Mouse (Mus musculus) neural tube, embryonic 11.5 days (tissue): ENCODE data around the gene Plk5. TPM values are rescaled to one million over a fixed set of nuclear protein-coding genes. Genes with fewer than 3 reads are reported as not detected.

Source experiments
- ATAC-seq: fragments of 200-750 bp; cut with Nextera tagmentation; 2 replicates; pipeline ENCODE4 v1.8.0; 2017; ENCODE audit warnings: moderate number of reproducible peaks, mild to moderate bottlenecking, moderate TSS enrichment, moderate library complexity; ENCODE audit not compliant: insufficient read depth, low FRiP score, low TSS enrichment
- DNase-seq: peaks from one replicate; pipeline ENCODE4 v3.0.0-alpha.2; 2015; ENCODE audit warnings: low spot score
- H3K27ac ChIP-seq: fragments of 300-500 bp; sonication (generic); 2 replicates; pipeline ENCODE4 v1.5.1; 2014; ENCODE audit warnings: low read depth, mild to moderate bottlenecking, low read length
- H3K27me3 ChIP-seq: fragments of 300-500 bp; sonication (generic); 2 replicates; pipeline ENCODE4 v1.6.1; 2014; ENCODE audit warnings: mild to moderate bottlenecking, low read length, mixed read lengths; ENCODE audit not compliant: control insufficient read depth, insufficient read depth
- H3K36me3 ChIP-seq: fragments of 300-500 bp; sonication (generic); 2 replicates; pipeline ENCODE4 v1.6.1; 2014; ENCODE audit warnings: mild to moderate bottlenecking, low read length, moderate library complexity, mixed read lengths; ENCODE audit not compliant: control insufficient read depth, insufficient read depth
- H3K4me1 ChIP-seq: fragments of 300-500 bp; sonication (generic); 2 replicates; pipeline ENCODE4 v1.6.1; 2014; ENCODE audit warnings: low read length, mixed read lengths; ENCODE audit not compliant: control insufficient read depth, insufficient read depth
- H3K4me2 ChIP-seq: fragments of 300-500 bp; sonication (generic); 2 replicates; pipeline ENCODE4 v1.6.1; 2014; ENCODE audit warnings: low read depth, mild to moderate bottlenecking, moderate library complexity
- H3K4me3 ChIP-seq: fragments of 300-500 bp; sonication (generic); 2 replicates; pipeline ENCODE4 v1.5.1; 2014; ENCODE audit warnings: low read depth, low read length
- H3K9ac ChIP-seq: fragments of 300-500 bp; sonication (generic); 2 replicates; pipeline ENCODE4 v1.6.1; 2014; ENCODE audit warnings: mild to moderate bottlenecking, low read length
- H3K9me3 ChIP-seq: fragments of 300-500 bp; sonication (generic); 2 replicates; pipeline ENCODE4 v1.6.1; 2016; ENCODE audit warnings: low read length; ENCODE audit not compliant: control insufficient read depth
- WGBS: fragments of 180-500 bp; shearing (Covaris S2); extraction: QIAGEN DNeasy Blood & Tissue Kit; methylation state at CpG from one replicate; pipeline ENCODE4 v1.1.7; 2014; 5-methylcytosine and 5-hydroxymethylcytosine counted together
- microRNA-seq: library from miRNA; unstranded; fragments of <30 nt; microRNA quantifications from one replicate; pipeline ENCODE4, GENCODE M21; 2016
- polyA plus RNA-seq: library from polyadenylated mRNA; unstranded; fragments of >200 nt; fragmentation: Nextera tagmentation; extraction: Ambion mirVana; gene quantifications from 2 replicates; pipeline ENCODE4 v1.2.1, GENCODE M21; 2014

Plk5 gene
- polyA plus RNA-seq, 1 experiment from 2014 or later: 0.17 TPM

GRCm38 (mm10) chr10:80405481-80406173 is 49.4 kb downstream of the Plk5 start:
- Histone ChIP-seq H3K27me3 (no peaks in the 10 kb centered on the region), H3K36me3 (peaks cover 15% of the 10 kb centered on the region), H3K4me1 (peaks cover 17% of the 10 kb centered on the region), H3K9me3 (no peaks in the 10 kb centered on the region), H3K4me3 (peak overlapping the region; percentile 89), H3K9ac (peak overlapping the region; percentile 81), H3K4me2 (peak overlapping the region; percentile 97), H3K27ac (no peak overlapping the region)
- ATAC-seq (no peak), DNase-seq (no peak)
- 60% methylated on average over 10 of the region's 10 CpGs for WGBS

GRCm38 (mm10) chr10:80406684-80407501 is 50.6 kb downstream of the Plk5 start, which contains the start of gene Uqcr11:
Uqcr11 (minus strand) TSS chr10:80406830.
- Histone ChIP-seq H3K4me2 (peak within 1 kb of the TSS; percentile 97), H3K4me1 (peaks cover 12% of the 10 kb centered on the region), H3K9me3 (no peaks in the 10 kb centered on the region), H3K4me3 (peak within 1 kb of the TSS; percentile 89), H3K36me3 (peaks cover 25% of the 10 kb centered on the region), H3K27me3 (no peaks in the 10 kb centered on the region), H3K27ac (peak within 1 kb of the TSS; percentile 68), H3K9ac (peak within 1 kb of the TSS; percentile 81)
- peak; percentile 94 for DNase-seq
- WGBS: 2% methylated on average over 27 of the region's 27 CpGs
- ATAC-seq: peak; percentile 56

DNA sequence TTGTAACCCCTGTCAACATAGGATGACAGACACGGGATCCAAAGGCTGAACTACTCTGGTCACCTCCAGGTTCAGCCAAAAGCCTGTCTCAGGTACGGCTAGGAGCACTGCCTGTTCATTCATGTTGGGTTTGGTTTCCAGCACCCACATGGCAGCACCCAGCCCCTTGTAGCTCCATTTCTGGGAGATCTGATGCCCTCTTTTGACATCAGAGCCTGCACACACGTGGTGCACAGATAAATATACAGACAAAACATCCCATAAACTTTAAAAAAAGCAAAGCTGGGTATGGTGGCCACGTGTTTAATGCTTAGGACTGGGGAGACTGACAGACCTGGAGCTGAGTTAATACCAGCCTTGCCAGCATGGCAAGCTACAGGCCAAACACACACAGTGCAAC is 51.7 kb downstream of the Plk5 start:
- Histone ChIP-seq H3K9ac (no peak overlapping the region), H3K27ac (no peak overlapping the region), H3K27me3 (no peaks in the 10 kb centered on the region), H3K4me2 (no peak overlapping the region), H3K4me3 (peak overlapping the region; percentile 89), H3K36me3 (peaks cover 26% of the 10 kb centered on the region), H3K9me3 (no peaks in the 10 kb centered on the region), H3K4me1 (peaks cover 12% of the 10 kb centered on the region)
- ATAC-seq (no peak), DNase-seq (no peak)
- WGBS: 44% methylated on average over 4 of the region's 4 CpGs

DNA sequence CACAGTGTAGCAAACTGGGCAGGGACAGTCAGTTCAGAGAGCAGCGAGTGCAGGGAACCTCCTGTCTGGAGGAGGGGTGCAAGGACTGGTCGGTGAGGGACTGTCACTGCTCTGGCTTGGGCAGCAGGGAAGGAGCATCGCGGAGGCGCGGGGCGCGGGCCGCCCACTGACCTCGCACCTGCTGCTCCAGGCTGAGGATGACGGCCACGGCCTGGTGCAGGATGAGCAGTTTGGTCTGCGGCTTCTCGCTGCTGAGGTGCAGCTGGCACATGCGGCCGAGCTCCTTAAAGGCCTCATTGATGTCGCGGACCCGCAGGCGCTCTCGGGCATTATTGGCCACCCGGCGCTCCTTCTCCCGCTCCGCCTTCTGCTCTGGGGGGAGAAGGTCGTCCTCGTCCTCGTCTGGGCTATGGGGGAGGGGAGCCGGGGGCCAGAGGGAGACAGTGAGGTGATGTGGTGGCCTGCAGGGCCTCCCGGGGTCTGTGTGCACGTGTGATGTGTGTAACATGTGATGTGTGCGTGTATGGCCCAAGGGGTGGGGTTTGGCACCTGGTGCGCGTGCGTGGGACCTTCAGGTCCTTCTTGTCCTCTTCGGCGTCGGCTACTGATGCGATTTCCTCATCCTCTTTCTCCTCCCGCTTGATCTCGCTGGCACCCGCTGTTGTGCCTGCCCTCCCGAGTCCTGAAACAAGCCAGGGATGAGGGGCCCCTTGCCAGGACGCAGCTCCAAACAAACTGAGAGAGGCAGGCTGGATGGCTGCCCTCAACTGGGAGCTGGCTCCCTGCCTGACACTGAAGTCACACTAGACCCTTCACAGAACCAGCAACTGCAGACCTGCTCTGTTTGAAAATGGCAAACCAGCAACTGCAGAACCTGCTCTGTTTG is 56.6 kb downstream of the Plk5 start:
- Histone ChIP-seq H3K36me3 (peaks cover 49% of the 10 kb centered on the region), H3K9ac (no peak overlapping the region; the same call in 1 of the 2 replicates), H3K9me3 (no peaks in the 10 kb centered on the region), H3K4me3 (no peak overlapping the region), H3K4me2 (no peak overlapping the region), H3K27me3 (no peaks in the 10 kb centered on the region), H3K4me1 (no peaks in the 10 kb centered on the region), H3K27ac (no peak overlapping the region)
- ATAC-seq (no peak), DNase-seq (no peak)
- WGBS: 91% methylated on average over 44 of the region's 44 CpGs

Small RNAs within 50 kb of the gene (microRNA-seq; reads per million reads assigned to microRNA genes)
- gene Gm22721: not detected

Other genes starting within 250 kb of the Plk5 start
- 22.0 and 23.5 TPM in 2 replicates for gene Stk11, start 240.7 kb upstream of the Plk5 start, polyA plus RNA-seq
- 376 and 386 TPM in 2 replicates for gene Atp5d, start 217.8 kb upstream of the Plk5 start, polyA plus RNA-seq
- 11.1 and 11.3 TPM in 2 replicates for gene Cbarp, start 215.6 kb upstream of the Plk5 start, polyA plus RNA-seq
- 70.0 and 78.2 TPM in 2 replicates for gene Midn, start 208.2 kb upstream of the Plk5 start, polyA plus RNA-seq
- gene Cirbp, start 190.5 kb upstream of the Plk5 start, polyA plus RNA-seq: 84.0 and 85.1 TPM in 2 replicates
- gene 1600002K03Rik, start 183.5 kb upstream of the Plk5 start, polyA plus RNA-seq: 8.8 and 10.8 TPM in 2 replicates
- gene Efna2, start 177.0 kb upstream of the Plk5 start, polyA plus RNA-seq: 36.2 and 38.9 TPM in 2 replicates
- gene Mum1, start 130.0 kb upstream of the Plk5 start, polyA plus RNA-seq: 59.6 and 61.8 TPM in 2 replicates
- gene Ndufs7, start 107.3 kb upstream of the Plk5 start, polyA plus RNA-seq: 247 and 261 TPM in 2 replicates
- 35.1 and 37.7 TPM in 2 replicates for gene Gamt, start 95.4 kb upstream of the Plk5 start, polyA plus RNA-seq
- gene Dazap1, start 95.0 kb upstream of the Plk5 start, polyA plus RNA-seq: 49.8 and 51.9 TPM in 2 replicates
- 857 and 860 TPM in 2 replicates for gene Rps15, start 64.0 kb upstream of the Plk5 start, polyA plus RNA-seq
- gene Apc2, start 60.5 kb upstream of the Plk5 start, polyA plus RNA-seq: 81.4 and 81.7 TPM in 2 replicates
- gene 2310011J03Rik, start 35.9 kb upstream of the Plk5 start, polyA plus RNA-seq: 37.3 and 40.5 TPM in 2 replicates
- 2.0 and 2.4 TPM in 2 replicates for gene Pcsk4, start 27.0 kb upstream of the Plk5 start, polyA plus RNA-seq
- 4.2 and 5.5 TPM in 2 replicates for gene Reep6, start 26.5 kb upstream of the Plk5 start, polyA plus RNA-seq
- 0.17 and 0.27 TPM in 2 replicates for gene Adamtsl5, start 8.0 kb upstream of the Plk5 start, polyA plus RNA-seq
- gene Mex3d, start 31.2 kb downstream of the Plk5 start, polyA plus RNA-seq: 12.6 and 15.5 TPM in 2 replicates
- gene Mbd3, start 43.1 kb downstream of the Plk5 start, polyA plus RNA-seq: 262 and 271 TPM in 2 replicates
- 494 and 521 TPM in 2 replicates for gene Uqcr11, start 50.4 kb downstream of the Plk5 start, polyA plus RNA-seq
- 177 and 178 TPM in 2 replicates for gene Tcf3, start 77.2 kb downstream of the Plk5 start, polyA plus RNA-seq
- gene Onecut3, start 138.4 kb downstream of the Plk5 start, polyA plus RNA-seq: 1.3 and 1.4 TPM in 2 replicates
- 0.84 and 0.96 TPM in 2 replicates for gene Atp8b3, start 182.7 kb downstream of the Plk5 start, polyA plus RNA-seq
- gene Rexo1, start 205.1 kb downstream of the Plk5 start, polyA plus RNA-seq: 30.7 and 31.4 TPM in 2 replicates
- gene Klf16, start 220.9 kb downstream of the Plk5 start, polyA plus RNA-seq: 4.5 and 5.5 TPM in 2 replicates
- gene Abhd17a, start 233.9 kb downstream of the Plk5 start, polyA plus RNA-seq: 119 and 120 TPM in 2 replicates
- 72.1 and 77.7 TPM in 2 replicates for gene Scamp4, start 246.4 kb downstream of the Plk5 start, polyA plus RNA-seq
- 8.0 and 10.9 TPM in 2 replicates for gene Adat3, start 246.4 kb downstream of the Plk5 start, polyA plus RNA-seq
- gene Gm49322, start 249.6 kb downstream of the Plk5 start, polyA plus RNA-seq: 2.4 and 3.1 TPM in 2 replicates